Comparison of ENCODE assay signal across 8 mouse cellular contexts in the genomic region with DNA sequence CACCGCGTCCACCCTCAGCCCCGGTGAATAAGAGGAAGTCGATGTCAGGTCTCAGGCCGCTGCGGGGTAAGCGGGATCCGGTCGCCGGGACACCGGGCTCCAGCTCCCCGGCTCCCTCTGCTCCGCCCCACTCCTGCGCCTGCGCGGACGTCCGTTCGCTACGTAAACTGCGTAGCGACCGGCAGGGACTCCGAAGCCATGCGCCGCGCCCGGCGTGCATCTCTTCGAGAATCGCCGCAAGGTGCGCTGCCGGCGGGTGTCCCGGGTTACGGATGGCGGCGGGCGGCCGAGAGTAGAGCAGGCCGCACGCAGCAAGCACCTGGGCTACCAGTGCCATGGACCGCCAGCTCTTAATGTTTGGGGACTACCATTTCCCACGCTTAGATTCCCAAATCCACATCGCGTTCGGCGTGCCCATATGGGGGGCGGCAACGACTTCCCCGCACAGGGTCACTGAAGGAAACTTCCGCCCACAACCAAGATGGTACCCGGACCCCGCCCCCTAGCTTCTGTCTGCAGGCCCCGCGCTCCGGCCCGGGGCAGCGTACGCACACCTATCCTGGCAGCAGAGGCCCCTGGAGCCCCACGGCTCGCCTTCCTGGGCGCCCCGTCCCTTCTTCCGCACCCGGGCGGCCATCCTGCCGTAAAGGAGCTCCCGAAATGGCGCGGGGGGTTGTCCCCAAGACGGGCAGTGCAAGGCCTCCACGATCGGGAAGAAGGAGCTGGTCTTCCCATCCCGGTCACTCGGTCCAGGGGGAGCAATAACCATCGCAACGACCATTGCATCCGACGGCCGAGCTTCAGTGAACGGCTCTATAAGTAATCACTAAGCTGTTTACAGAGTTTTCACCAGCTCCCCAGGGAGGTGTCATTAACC. TPM values are rescaled to one million over a fixed set of nuclear protein-coding genes. Genes with fewer than 3 reads are reported as not detected.
DNase-seq lines count a peak whose midpoint lies in the region; ATAC-seq and TF ChIP-seq lines count a peak whose summit lies in the region.

Bad (plus strand) TSS at position 490 of the 877 bp plus-strand sequence.

- H3K9ac ChIP-seq in lung, embryonic 16.5 days (ENCODE audit: low read length): peak within 1 kb of the TSS; percentile 98

- peak within 1 kb of the TSS; percentile 95 for H3K4me3 ChIP-seq in lung, embryonic 16.5 days (ENCODE audit: low read length)
- peak within 1 kb of the TSS; percentile 64 for H3K4me3 ChIP-seq in thymus, adult 2 months (ENCODE audit: control insufficient read depth, insufficient read depth, low read length)

- under 1% methylated on average over 83 of the region's 83 CpGs for WGBS in lung, embryonic 16.5 days
- WGBS in thymus, adult 2 months: under 1% methylated on average over 83 of the region's 83 CpGs

- H3K36me3 ChIP-seq in lung, embryonic 16.5 days (ENCODE audit: control insufficient read depth, insufficient read depth, low read length): no peaks in the 10 kb centered on the region
- H3K36me3 ChIP-seq in thymus, adult 2 months (ENCODE audit: control insufficient read depth, insufficient read depth, low read length): no peaks in the 10 kb centered on the region

- peak within 1 kb of the TSS; percentile 99 for H3K4me2 ChIP-seq in lung, embryonic 16.5 days (ENCODE audit: low read depth, low read length)

- TF ChIP-seq POLR2A in thymus, adult 2 months (IDR thresholded peaks at IDR 0.05; ENCODE audit: control insufficient read depth, extremely low read depth, insufficient read depth, low read length, poor library complexity): no peak; the same call in 1 of the 2 replicates

- peak; percentile 58 for ATAC-seq in frontal cortex, adult (ENCODE audit: low TSS enrichment)
- peak; percentile 67 to 79 for ATAC-seq in hematopoietic stem cell, adult 5-6 weeks (replicated peaks in 1 of 2; ENCODE audit: insufficient read depth in 1 of 2, low FRiP score in 2 of 2, low TSS enrichment in 1 of 2, low read depth in 1 of 2, poor library complexity in 2 of 2, severe bottlenecking in 2 of 2)
- ATAC-seq in lung, embryonic 16.5 days (ENCODE audit: low read depth): peak; percentile 88

- H3K4me1 ChIP-seq in lung, embryonic 16.5 days (replicated peaks; ENCODE audit: control insufficient read depth, insufficient read depth, low read length): peaks cover 14% of the 10 kb centered on the region
- peaks cover 12% of the 10 kb centered on the region for H3K4me1 ChIP-seq in thymus, adult 2 months (replicated peaks; ENCODE audit: control insufficient read depth, insufficient read depth, low read length)

- peak within 1 kb of the TSS; percentile 98 for H3K27ac ChIP-seq in lung, embryonic 16.5 days (ENCODE audit: low read length)
- H3K27ac ChIP-seq in thymus, adult 2 months (ENCODE audit: control insufficient read depth, insufficient read depth, low read length): peak within 1 kb of the TSS; percentile 61

- peak; percentile 95 for DNase-seq in Muller cell, postnatal 12 days (ENCODE audit: inconsistent ontology term)
- peak; percentile 93 for DNase-seq in cerebellum, adult 9-10 months
- DNase-seq in layer of hippocampus, adult 9-10 months (ENCODE audit: low spot score): peak; percentile 86
- DNase-seq in ovary, adult 18-20 months (ENCODE audit: low spot score): peak; percentile 85
- peak; percentile 92 for DNase-seq in thymus, adult 2 months

- TF ChIP-seq CTCF in thymus, adult 2 months (IDR thresholded peaks at IDR 0.05; ENCODE audit: borderline replicate concordance, control insufficient read depth, extremely low read depth, insufficient read depth, low read length, poor library complexity): peak; percentile 34; the same call in 1 of the 2 replicates

- no peaks in the 10 kb centered on the region for H3K9me3 ChIP-seq in lung, embryonic 16.5 days (ENCODE audit: control insufficient read depth, low read length)

- no peaks in the 10 kb centered on the region for H3K27me3 ChIP-seq in lung, embryonic 16.5 days (ENCODE audit: control insufficient read depth, insufficient read depth, low read depth, low read length)
- H3K27me3 ChIP-seq in thymus, adult 2 months (ENCODE audit: control insufficient read depth, insufficient read depth, low read length): no peaks in the 10 kb centered on the region

RNA-seq across cellular contexts. Expression of gene Bad, which starts in this region (rescaled TPM):
- 21.9 and 30.1 TPM in 2 replicates for total RNA-seq in hematopoietic stem cell, adult 5-6 weeks (2017)
- 82.5 and 90.7 TPM in 2 replicates for polyA plus RNA-seq in lung, embryonic 16.5 days (2015; fragmentation: Nextera tagmentation; extraction: Ambion mirVana)
- polyA plus RNA-seq in thymus, adult 2 months (2012; rRNA removed): 59.1 and 65.6 TPM in 2 replicates

Comparison
In these comparisons a context has a peak if more than half of its experiments do, and no peak if none do; other contexts are left out.
1. Peak in every context shown above with its lines: DNase-seq, ATAC-seq, H3K4me3 ChIP-seq and H3K27ac ChIP-seq.